Mouse (Mus musculus) gastrocnemius, adult 8-10 months (tissue): ENCODE data around the gene Tnfaip3. TPM values are rescaled to one million over a fixed set of nuclear protein-coding genes. Genes with fewer than 3 reads are reported as not detected.

Experiments used
- DNase-seq, 2 experiments: peaks; one replicate each; pipeline ENCODE4 v3.0.0; 2022; ENCODE audit warnings: low spot score in 2 of 2
- total RNA-seq, 4 experiments: library from RNA; stranded (reverse); gene quantifications; 2 replicates each; pipeline ENCODE4 v1.2.4; 2022

Tnfaip3 gene
- total RNA-seq, 4 experiments from 2014 or later = 1.4 to 2.7 (median 1.9) TPM

DNA sequence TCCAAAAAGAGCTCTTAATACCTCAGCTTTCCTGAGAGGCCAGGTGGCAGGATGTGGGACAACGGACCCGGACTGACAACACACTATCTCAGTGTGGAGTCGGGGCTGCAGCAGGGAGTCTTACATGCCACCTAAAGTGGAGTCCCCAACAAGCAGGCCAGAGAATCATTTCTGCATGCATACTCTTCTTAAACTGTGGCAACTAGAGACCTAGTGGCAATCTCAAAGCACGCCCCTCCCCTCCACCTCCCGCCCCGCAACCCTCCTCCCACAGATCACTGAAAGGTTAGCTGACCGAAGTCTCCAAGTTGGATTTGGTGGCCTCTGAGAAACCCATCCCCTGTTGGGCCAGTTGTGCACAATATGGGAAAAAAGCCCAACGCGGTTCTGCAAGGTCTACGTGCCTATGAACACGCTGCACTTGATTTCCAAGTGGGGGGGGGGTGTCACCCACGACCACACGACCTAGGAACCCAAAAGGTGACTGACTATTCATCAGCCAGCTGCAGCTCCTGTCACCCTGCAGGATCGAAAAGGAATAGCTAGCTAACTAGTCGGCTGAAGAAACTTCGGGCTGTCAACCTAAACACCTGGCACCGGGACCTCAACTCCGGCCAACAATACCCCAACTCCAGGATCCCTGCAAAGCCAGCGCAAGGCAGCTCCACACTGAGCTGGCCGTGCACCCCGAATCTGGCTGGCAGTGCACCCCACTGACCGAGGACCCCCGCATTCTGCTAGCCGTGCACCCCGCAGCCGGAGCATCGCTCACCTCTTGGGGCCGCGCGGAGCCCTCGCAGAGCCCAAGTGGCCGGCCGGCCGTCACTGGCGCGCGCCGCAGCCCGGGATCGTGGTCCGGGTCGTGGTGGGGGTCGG, 838 bp downstream of the Tnfaip3 start:
- DNase-seq = no peak

DNA sequence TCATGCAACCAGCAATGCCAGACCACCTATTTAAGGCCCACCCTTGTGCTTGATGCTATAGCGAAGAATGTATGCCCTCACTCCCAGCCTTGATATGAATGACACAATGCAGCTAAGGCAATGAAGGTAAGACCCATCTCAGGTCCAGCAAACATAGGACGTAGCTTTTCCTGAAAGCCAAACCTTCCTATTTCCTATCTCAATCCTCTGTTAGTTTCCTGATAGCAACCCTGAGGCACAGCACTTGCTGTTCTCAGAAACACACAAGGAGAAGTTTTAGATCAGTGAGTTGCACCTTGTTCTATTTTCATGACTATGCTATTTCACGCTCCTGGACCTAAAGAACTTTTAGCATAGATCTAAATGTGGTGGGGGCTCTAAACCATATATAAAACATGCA, 2.1 kb downstream of the Tnfaip3 start:
- DNase-seq = no peak

DNA sequence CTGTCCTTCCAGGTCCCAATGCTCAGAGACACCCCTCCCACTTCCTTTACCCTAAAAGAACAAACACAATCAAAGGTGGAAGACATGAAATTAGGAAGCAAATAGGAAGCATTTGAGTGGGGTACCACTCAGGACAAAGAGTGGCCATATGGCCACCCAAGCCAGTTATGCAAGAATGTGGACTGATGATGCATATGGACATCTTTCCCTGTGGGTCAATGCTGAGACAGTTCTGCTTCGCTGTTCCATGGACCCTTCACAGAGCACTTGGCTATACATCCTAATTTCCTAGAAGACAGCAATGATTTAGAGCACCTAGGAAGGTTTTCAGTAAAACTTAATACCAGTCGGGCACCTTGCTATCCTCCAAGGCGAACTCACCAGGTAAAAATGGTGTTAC, 2.8 kb downstream of the Tnfaip3 start:
- DNase-seq = no peak

DNA sequence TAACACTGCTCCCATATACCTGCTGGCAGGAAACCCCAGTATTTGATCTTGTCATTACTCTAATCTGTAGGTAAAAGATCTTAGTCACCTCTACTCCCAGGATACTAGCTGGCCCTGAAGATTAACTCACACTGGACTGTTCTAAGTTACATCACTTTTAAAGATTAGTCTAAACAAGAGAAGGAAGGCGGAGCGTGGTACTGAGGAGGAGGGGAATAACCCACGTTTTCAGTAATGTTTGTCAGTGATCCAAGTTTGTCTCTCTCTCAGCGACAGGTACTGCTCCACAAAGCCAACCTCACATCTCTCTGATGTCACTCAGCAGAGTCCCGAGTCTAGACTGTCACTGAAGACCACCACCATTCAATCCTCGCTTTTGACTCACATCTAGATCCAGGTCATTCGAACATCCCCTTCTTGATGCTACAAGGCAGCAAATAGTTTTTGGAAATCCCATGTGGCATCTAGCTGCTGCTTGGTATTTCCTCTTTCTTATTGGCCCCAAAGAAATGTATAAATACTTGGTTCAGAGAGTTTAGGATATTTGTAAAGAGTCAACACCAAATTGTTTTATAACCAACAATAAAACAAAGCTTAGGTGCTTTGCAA, 3.5 kb downstream of the Tnfaip3 start:
- no peak for DNase-seq

DNA sequence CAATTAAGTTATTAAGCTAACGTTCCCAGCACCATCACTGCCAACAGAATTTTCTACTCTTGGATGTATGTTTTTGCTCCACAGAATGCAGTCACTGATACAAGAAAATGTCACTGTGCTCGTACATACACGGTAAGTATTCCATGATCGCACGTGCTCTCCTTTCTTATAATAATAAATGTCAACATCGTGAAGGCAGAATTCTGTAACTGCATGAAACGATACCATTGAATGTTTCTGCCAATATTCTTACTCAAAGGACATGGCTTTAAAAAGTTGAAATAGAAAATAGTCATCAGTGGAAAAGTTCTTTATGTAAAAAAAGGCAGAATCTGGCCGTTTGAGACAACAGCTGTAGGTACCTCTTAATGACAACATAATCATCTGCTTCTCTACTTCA, 5.0 kb downstream of the Tnfaip3 start:
- DNase-seq = no peak

DNA sequence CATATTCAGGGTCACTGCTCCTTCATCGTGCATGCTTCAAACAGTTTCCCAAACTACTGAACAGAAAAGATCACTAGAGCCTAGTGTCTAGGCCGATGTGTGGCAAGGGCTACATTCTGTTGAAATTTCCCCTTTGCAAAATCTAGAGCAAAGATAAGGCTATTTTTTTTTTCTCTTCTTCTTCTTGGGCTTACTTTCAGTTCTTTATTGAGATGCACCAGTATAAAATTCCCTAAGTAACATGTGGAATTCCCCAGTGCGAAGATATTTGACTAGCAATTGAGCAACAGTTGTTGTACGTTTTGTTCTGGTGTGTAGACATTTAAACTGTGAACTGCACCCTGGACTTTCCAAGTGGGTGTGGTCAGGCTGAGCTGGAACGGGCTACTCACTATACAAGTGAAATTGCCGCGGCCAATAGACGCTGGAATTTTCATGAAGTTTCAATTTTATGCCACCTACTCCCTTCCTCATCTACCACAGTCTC, 6.2 kb downstream of the Tnfaip3 start:
- DNase-seq = peak; percentile 30 to 32

DNA sequence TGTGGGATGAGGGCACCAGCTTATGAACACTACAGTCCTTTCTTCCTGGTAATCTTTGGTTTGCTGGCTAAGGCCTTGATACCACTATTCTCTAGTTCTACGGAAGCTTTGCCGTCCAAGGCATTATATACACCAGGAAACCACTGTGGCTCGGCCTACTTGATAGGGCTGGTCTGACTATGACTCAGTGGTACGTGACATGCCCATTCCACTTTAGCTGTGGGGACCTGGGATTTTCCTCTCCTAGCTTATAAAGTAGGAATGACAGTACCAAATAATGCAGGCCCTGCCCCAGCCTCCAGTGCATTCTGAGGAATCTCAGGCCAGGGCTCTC, 6.9 kb downstream of the Tnfaip3 start:
- DNase-seq = no peak

DNA sequence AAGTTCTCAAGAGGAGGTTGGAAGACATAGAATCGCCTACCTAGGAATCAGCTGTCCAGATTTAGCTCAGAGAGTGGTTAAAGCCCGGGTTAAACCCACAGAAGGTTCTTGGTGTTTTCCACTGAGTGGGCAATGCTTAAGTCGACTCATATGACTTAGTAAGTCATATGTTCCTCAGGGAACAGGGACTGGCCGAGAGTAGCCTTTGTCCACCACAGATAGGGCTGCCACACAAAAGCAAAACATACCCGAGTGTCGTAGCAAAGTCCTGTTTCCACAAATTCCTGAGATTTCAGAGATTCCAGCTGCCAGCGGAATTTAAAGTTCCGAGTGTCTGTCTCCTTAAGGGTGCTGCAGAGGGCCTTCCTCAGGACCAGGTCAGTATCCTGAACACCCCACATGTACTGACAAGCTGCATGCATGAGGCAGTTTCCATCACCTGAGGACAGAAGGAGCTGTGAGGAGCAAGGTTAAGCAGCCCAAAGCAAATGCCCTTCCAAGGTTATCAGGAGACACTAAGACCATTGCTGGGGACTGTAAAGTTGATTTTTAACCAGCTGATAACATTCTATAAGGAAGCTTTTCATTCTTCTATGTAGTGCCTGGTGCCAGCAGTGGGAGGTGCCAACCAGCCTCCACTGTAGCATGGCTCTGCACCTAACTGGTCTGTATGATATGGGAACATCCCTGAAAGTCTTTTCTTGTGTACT, 7.4 kb downstream of the Tnfaip3 start:
- DNase-seq = no peak

DNA sequence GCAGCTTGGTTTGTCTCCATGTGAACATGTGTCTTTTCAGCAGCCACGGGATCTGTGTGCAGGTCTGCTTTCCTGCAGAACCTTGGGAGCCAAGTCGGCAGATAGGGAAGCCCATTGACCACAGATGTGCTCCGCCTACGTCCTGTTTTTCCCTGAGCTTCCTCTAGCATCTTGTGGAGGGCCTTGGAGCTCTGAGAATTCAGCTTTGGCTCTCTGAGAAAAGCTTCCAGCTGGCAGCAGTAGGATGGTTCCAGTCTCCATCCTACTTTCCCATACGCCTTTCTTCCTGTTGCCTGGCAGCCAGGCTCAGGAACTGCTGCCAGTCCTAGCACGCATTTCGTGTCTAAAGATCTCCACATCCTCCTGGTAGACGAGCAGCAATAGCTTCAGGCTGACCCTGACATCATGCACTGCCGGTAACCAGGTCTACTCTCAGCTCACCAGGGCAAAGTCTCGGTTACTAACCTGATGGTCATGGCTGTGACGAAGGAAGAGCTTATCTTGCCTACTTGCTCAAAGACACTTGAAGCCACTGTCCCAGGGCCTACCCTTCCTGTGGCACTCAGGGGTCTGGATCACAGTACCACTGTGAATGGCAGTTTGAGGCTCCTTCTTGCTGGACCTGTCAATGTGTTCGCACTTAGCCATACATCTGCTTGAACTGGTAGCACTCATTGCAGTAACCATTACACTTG, 13.2 kb downstream of the Tnfaip3 start:
- no peak for DNase-seq

DNA sequence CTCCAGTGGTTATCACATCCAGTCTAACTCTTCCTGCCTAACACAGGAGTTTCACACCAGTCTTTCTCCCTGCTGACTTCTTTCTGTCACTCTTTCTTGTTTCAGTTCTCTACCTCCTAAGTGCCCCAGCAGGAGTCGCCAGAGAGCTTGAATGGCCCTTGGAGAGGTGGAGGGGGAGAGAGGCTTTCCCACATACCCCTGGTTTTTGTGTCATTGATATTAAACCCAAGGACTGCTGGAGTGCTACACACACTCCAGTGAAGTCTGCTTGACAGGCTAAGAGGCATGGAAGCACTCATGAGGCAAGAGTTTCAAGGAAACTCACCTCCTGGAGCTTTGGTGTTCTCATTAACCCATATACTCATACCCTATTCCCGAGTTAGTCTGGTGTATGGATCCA, 16.0 kb downstream of the Tnfaip3 start:
- no peak for DNase-seq

DNA sequence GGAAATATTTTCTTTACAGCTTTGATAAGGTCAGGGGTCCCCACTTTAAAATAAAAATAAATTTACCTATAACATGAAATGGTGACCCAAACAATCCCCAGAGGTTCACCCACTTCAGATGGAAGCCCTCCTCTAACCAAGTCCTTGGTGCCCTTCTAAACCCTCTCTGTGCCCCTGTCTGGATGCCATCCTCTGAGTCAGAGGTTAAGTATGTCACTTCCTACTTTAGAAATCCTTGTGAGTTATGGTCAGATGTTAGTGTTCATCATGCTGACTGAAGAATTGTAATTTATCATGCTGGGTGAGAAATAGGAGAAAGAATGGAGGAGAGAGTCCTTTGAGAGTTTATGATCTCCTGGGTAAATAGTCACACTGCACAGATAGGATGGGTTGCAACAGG, 19.1 kb downstream of the Tnfaip3 start:
- DNase-seq = no peak

DNA sequence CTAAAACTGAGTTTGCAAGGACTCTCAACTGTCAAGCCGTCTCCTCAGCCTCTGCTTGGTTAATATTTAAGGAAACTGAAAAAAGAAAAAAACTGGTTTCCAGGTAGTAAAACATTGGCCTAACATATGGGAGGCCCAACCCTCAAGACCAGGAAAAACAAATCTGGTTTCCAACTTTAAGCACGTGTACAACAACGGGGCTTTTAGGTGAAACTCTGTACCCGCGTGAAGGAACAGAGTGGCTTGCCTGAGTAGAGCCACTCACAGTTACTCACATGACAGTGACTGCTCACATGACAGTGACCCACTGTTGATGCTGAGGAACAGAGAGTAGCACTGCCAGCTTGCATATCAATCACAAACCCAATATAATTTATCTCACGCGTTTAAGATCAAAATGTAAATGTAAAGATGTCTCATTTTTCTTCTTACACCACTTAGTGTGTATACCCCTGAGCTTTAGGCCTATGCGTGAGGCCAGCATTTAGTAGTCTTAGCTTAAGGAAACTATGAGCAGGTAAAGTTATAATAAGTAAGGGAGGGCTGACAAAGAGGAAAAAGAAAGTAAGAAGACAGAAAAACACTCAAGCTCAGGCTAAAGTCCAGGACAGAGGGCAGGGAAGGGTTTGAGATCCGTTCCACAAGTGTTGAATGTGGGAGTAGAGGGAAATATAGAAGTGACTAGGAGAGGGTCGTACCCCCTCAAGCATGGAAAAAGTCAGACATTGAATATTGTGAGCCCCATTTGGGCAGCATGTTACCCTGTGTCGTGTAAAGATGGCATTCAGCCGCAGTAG, 19.8 kb downstream of the Tnfaip3 start:
- DNase-seq = no peak

DNA sequence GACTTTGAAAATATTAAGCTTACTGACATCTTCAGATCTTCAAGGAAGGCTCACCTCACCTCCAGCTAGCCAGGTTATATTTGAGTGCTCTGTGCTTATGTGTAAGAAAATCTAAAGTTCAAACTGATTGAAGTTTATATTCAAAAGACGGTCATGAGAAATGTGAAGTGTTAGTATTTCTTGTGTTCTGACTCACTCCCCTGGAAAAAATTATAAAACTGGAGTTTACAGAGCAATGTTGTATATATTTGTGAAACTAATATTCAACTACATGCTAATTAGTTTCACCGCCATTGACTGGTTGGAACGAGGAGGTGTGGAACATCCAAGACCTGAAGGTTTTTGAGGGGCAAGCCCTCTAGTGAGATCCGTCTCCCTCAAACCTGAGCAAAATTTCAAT, 22.5 kb downstream of the Tnfaip3 start:
- DNase-seq = no peak

DNA sequence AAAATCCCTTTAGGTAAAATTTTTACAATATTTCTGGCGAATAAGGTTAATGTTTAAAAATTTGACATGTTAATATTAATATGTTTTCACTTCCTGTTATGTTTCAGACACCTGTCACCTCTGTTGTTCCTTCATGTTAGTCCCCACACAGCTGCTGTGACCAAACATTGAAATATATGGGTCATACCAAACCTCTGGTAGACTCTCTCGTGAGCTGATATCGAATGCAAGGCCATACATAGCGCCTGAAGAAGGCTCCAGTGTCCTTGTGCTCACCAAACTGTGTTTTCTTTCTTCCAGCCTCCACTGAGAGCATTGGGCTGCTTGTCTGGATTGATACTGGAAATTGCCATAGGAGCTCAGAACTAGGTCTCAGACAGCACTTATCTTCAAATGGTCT, 24.4 kb downstream of the Tnfaip3 start:
- DNase-seq = no peak

DNA sequence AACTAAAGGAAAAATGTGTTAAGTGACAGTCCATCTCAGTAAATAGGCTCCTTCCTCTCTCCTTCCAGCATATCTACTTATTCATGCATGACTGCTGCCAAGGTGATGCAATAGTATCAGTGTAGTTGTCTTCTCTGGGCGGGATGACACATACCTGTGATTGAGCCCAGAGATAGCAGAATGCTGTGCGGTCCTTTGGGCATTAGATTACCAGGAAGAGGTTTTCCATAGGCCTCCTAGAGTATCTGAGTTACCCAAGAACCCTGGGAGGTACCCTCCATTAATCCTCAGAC, 27.6 kb downstream of the Tnfaip3 start:
- no peak for DNase-seq

DNA sequence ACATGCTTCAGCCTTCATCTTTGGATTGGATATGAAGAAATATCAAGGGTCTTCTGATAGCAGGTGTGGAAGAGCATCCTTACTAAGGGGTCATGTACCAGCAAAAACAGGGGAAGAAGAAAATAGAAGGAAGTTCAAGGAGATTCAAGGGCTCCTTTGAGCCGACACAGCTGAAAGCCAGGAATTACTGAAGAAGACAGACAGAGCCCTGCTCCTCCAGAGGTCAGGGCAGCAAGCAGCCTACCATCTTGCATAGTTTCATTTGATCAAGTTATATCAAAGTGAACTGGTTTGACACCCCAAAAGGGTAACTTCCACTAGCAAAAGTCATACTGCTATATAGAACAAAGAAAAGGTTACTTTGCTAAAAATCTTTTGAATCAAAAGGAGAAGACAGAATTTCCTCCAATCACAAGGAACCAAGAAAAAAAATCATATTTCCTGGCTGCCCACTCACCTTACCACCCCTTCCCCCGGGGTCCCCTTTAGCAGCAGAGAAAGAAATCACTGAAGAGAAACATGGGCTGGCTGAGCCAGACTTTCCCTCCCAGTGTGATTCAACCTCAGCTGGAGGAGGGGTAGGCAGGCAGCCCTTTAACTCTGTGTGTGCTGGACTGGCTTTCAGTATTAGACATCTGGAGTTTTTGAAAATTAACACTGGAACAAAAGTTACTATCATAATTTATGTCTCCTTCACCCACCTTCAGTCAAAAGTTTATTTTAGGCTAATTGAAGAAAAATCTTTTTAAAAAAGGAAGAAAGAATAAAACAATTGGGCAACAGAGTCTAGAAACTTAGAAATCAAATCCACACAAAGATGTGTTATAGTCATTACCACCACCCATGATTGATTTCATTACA, 28.2 kb downstream of the Tnfaip3 start:
- no peak for DNase-seq

DNA sequence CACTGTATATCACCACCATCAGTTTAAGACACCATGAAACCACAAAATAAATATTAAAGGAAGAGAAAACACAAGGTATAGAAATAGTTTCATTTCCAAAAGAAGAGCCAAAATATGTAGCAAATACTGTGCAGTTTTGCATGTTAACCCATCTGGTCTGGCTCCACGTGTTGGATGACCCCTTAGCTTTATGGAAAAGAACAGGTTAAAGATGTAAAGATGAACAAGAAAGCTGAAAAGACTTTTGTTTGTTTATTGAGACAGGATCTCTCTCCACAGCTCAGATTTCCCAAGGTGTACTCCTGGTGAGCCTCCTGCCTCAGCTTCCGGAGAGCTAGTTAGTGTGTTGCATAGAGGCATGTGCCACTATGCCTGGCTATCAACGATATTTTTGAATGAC, 29.9 kb downstream of the Tnfaip3 start:
- no peak for DNase-seq

DNA sequence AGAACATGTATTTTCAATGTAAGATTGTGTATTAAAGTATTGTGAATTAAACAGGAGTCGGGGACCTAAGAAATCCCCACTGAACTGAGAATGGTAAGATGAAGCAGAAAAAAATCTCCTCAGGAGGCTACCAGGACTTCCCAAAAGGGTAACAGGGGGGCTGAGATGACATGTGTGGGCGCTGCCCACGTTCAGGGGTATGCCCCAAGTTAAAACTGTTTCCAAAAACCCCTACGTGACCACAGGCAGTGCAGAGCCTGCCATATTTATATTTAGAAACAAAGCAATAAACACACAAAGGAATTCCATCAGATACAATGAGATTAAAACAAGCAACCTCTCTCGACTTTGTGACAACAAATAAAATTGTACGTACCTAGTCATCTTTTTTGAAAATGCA, 31.9 kb downstream of the Tnfaip3 start:
- no peak for DNase-seq

DNA sequence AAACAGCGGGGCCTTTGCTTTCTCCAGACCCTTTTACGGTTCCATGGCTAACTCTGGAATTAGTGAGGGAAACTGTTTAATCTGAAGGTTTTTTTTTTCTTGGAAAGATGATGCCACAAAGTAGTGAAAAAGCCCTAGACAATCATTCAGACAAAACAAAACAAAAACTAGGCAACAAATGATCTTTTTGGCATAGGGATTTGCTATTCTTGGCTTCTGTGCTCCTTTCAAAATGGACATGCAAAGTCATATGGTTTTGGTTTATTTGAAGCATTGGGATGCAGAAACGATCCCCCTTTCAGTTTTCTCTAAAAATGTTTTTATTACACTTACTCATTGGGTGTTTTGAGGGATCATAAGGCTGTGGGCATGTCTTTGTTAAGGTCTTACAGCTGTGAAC, 41.0 kb downstream of the Tnfaip3 start:
- no peak for DNase-seq

DNA sequence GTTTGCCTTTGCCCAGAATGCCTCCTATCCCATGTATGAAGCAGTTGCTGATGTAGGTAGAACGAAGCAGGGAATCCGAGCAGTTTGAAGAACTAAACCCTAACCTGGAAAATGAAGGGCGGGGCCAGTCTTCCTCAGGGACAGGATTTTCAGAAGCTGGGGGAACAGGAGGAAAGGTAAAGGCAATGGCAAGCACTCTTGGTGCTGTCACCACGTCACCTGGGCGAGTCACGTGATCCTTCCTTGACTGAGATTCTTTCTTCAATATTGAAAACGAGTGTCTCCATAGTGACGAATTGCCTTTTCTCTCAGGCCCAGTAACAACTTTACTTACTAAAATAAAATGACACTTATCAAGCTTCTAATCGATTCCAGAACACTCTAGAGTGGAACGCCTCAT, 48.6 kb downstream of the Tnfaip3 start:
- DNase-seq = no peak
